Mouse (Mus musculus): Measurements from ENCODE around the gene Gm9736.
"Not testable (repeated sequence)": the region's sequence is repeated elsewhere in the genome, so short reads cannot be mapped to it uniquely, and the experiment has no call there.

GRCm38 (mm10) chr10:77782442-77782841 is 31.3 kb upstream of the Gm9736 start, which contains the start of gene Gm3250:
- TF ChIP-seq CTCF, EP300 (IDR thresholded peaks at IDR 0.05; ENCODE audit: low read depth): not testable (repeated sequence)
